Mouse (Mus musculus) kidney, adult 2 months (tissue): Measurements from ENCODE around the gene Pirt. TPM values are rescaled to one million over a fixed set of nuclear protein-coding genes. Genes with fewer than 3 reads are reported as not detected.
A peak's percentile ranks its signal among the peaks of the same experiment; 100 is the strongest.

ENCODE experiments used
- DNase-seq: peaks from one replicate; pipeline ENCODE4 v3.0.0; 2021
- H3K27ac ChIP-seq: fragments of 200-500 bp; 2 replicates; pipeline ENCODE4 v1.5.1; 2012; ENCODE audit warnings: low read depth, low read length, control low read depth, inconsistent platforms; ENCODE audit not compliant: insufficient read depth
- H3K27me3 ChIP-seq: fragments of 200-500 bp; replicated peaks from 2 replicates; pipeline ENCODE4 v1.6.1; 2012; ENCODE audit warnings: mild to moderate bottlenecking, moderate library complexity, low read length, inconsistent platforms; ENCODE audit not compliant: control insufficient read depth, insufficient read depth
- H3K36me3 ChIP-seq: fragments of 200-500 bp; 2 replicates; pipeline ENCODE4 v1.6.1; 2012; ENCODE audit warnings: mild to moderate bottlenecking, moderate library complexity, low read length, inconsistent platforms; ENCODE audit not compliant: control insufficient read depth, insufficient read depth
- H3K4me1 ChIP-seq: fragments of 200-500 bp; 2 replicates; pipeline ENCODE4 v1.6.1; 2011; ENCODE audit warnings: low read length; ENCODE audit not compliant: control insufficient read depth, insufficient read depth
- H3K4me3 ChIP-seq: fragments of 200-500 bp; 2 replicates; pipeline ENCODE4 v1.5.1; 2011; ENCODE audit warnings: mild to moderate bottlenecking, low read depth, low read length, control low read depth; ENCODE audit not compliant: insufficient read depth
- CTCF ChIP-seq: fragments of 200-500 bp; conservative IDR thresholded peaks from 2 replicates; pipeline ENCODE4 v1.5.1; 2011; ENCODE audit warnings: low read depth, mild to moderate bottlenecking, control low read depth, low read length, moderate library complexity, mixed read lengths; ENCODE audit not compliant: insufficient read depth, insufficient read length
- POLR2A ChIP-seq: fragments of 200-500 bp; IDR thresholded peaks from one replicate; pipeline ENCODE4 v1.6.1; 2011; ENCODE audit warnings: low read depth, low read length, control low read depth
- WGBS: fragments of 180-500 bp; shearing (Covaris S2); methylation state at CpG from one replicate; pipeline ENCODE4 v1.1.7; 2018; 5-methylcytosine and 5-hydroxymethylcytosine counted together
- polyA plus RNA-seq: library from polyadenylated mRNA; depleted of rRNA; stranded (reverse); fragments of >200 nt; gene quantifications from 2 replicates; pipeline ENCODE4 v1.2.3, GENCODE M21; 2012

Pirt gene
- polyA plus RNA-seq, 1 experiment = 0.55 TPM

DNA sequence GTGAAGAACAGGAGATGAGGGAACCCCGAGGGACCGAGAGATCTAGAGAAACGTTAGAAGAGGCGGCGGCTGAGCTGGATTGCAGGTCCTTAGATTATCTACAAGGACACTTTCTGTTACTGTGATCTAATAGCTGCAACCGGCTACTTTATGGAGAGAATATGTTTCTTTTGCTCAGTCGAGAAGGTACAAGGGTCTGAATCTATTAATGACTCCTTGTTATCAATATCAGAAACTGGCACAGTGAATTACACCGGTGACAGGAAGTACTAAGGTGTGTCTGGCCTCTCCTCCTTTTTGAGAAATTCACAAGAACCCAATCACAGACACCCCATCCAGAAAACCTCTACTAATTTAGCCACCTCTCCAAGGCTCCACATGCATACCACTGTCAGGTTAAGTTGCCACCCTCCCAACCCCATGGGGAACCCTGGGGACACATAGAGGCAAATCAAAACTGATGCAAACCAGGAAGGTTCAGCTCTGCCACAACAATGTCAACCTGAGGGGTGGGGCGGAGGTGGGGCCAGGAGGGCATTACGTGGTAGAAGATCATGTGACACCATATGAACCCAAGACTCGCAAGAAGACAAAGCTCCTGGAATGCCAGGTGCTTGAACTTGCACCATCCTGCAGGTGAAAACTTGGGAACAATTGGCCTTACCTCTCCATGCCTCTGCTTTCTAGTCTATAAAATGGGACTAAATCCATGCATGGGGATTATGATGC, 12.5 kb downstream of the Pirt start:
- Histone ChIP-seq H3K4me1 (no peaks in the 10 kb centered on the region), H3K27ac (no peak overlapping the region), H3K36me3 (no peaks in the 10 kb centered on the region), H3K27me3 (no peaks in the 10 kb centered on the region), H3K4me3 (no peak overlapping the region)
- WGBS = 79% methylated on average over 11 of the region's 11 CpGs
- TF ChIP-seq POLR2A = no peak
- no peak for TF ChIP-seq CTCF
- DNase-seq = no peak

DNA sequence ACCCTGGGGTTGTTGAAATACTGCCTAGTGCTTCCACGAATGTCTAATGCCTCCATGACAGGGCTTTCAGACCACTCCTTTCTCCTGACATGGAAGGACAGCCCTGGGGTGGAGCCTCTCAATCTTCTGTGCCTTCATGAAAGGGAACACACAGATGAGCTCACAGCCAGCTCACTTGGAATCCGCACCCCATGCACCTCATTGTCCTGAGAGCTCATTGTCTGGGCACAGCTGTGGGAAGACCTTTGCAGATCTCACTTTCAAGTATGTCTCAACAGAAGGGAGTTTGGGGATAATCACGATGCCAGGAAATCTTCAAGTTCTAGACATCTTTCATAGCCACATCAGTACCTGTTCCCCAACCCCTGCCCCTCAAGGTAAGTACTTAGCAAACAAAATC, 16.5 kb downstream of the Pirt start:
- H3K27ac ChIP-seq = no peak overlapping the region
- no peaks in the 10 kb centered on the region for H3K36me3 ChIP-seq
- no peaks in the 10 kb centered on the region for H3K4me1 ChIP-seq
- no peaks in the 10 kb centered on the region for H3K27me3 ChIP-seq
- DNase-seq = no peak
- TF ChIP-seq POLR2A (no peak), CTCF (no peak)
- no peak overlapping the region for H3K4me3 ChIP-seq
- WGBS = 75% methylated on average over 3 of the region's 3 CpGs

DNA sequence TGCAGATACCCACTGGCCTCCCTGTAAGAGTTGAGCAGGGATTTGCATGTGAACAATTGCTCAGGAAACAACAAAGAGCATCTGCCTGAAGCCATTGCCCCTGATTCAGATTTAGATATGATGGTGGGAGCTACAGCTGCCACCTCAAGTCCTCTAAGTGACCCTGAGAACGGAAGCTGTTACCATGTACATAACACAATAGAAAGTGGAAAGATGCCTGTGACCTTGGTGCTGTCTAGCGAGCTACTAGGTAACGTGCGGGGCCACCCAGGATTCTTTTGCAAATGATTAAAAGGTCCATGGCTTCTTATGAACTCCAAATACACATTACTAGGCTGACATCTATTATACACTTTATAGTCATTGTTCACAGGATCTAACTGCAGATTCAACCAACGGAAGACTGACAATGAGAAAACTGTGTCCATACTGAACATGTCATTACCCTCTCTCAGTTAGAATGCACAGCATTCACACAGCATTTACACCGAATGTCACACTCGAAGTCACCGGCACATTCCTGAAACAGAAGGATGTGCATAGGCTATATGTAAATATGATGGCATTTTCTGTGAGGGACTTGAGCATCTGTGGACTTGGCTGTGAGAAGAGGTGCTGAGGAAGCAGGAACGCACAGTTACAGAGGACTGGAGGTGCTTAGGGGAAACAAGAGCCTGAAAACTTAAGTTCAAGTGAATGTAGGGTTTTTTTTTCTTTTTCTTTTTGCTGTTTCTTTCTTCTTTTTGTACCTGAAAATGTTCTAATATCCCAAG, 21.2 kb downstream of the Pirt start:
- Histone ChIP-seq H3K4me1 (no peaks in the 10 kb centered on the region), H3K4me3 (no peak overlapping the region), H3K27ac (no peak overlapping the region), H3K36me3 (no peaks in the 10 kb centered on the region), H3K27me3 (no peaks in the 10 kb centered on the region)
- TF ChIP-seq CTCF = no peak
- no peak for TF ChIP-seq POLR2A
- no peak for DNase-seq
- 61% methylated on average over 9 of the region's 9 CpGs for WGBS

DNA sequence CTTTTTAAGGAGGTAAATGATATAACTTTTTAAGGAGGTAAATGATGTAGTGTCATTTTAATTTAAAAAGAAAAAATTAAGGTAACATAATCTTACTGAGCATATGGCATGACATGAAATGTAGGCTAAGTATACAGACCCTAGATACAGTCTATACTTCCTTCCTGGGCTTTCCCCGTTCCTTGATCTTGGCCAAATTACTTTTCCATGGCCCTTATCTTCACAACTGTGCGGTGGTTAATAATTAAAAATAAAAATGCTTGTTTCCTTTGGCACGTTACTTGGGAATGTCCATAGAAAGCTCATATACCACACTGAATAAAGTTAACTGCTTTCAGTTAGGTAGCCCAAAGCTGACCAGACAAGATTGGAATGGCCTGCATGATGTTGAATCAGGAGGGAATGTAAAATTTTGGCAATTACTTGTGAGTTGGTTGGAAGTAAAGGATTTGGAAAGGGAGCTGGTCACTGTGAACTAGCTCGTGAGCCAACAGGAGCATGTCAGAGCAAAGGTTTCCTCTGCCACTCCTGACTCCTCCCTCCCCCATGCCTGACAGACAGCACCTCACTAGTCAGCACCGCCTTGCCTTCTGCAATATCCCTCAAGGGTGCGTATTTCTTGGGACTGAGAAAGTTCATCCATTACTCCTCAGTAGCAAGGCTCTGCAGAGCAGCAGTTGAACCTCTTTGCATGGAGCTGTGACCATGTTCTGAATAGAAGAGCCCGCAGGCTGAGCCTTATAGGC, 22.8 kb downstream of the Pirt start:
- TF ChIP-seq CTCF = no peak
- no peak for TF ChIP-seq POLR2A
- no peaks in the 10 kb centered on the region for H3K4me1 ChIP-seq
- H3K27me3 ChIP-seq = no peaks in the 10 kb centered on the region
- H3K27ac ChIP-seq = no peak overlapping the region
- no peak overlapping the region for H3K4me3 ChIP-seq
- 38% methylated on average over 7 of the region's 7 CpGs for WGBS
- DNase-seq = peak; percentile 75
- no peaks in the 10 kb centered on the region for H3K36me3 ChIP-seq

DNA sequence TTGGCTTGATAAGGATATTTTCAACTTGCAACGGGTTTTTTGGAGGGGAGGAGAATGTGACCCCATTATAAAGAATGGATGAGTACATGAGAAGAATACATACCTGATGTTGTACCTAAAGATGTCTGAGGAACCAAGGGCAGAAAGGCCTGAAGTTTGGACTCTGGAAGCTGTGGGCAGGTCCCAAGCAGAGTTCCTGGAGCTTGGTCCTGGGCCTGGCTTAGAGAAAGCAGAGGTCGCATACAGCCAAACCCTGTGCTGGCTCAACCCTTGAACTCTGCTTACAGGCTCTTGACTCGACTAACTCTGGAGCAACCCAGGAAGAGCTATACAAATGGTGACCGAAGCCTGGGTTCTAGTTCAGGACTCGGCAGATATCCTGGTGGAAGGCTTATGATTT, 30.2 kb downstream of the Pirt start:
- DNase-seq = peak; percentile 65
- 82% methylated on average over 5 of the region's 5 CpGs for WGBS
- no peaks in the 10 kb centered on the region for H3K4me1 ChIP-seq
- H3K4me3 ChIP-seq = no peak overlapping the region
- TF ChIP-seq POLR2A (no peak), CTCF (no peak)
- no peaks in the 10 kb centered on the region for H3K36me3 ChIP-seq
- H3K27ac ChIP-seq = no peak overlapping the region
- H3K27me3 ChIP-seq = no peaks in the 10 kb centered on the region

DNA sequence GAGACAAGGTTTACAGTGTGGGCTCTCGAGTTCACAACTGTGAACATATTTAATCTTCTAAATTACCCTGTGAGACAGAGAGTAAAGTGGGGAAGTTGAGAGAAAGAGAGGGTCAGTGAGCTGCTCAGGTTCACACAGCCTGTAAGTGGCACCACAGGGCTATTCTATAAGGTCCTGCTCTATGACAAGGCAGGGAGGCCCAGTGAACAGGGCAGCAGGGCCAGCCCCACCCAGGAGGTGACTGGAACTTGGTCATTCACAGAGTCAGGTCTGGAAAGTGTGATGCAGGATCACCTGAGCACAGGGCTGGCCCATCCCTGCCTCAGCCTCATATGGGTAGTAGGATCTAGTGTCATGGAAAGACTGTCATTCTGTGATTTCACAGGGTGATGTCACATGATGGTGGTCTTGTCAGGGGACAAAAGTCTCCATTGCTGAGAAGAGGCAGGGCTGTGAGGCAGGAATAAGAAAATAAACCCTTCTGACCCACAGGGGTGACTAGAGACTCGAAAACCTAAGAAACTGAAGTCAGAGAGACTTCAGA, 33.5 kb downstream of the Pirt start:
- Histone ChIP-seq H3K4me3 (no peak overlapping the region), H3K4me1 (no peaks in the 10 kb centered on the region), H3K36me3 (no peaks in the 10 kb centered on the region), H3K27ac (no peak overlapping the region), H3K27me3 (no peaks in the 10 kb centered on the region)
- 49% methylated on average over 2 of the region's 2 CpGs for WGBS
- TF ChIP-seq CTCF = no peak
- DNase-seq = no peak
